Mouse (Mus musculus) myocyte (in vitro differentiated cells): ENCODE measurements around the gene Ankrd50. TPM values are rescaled to one million over a fixed set of nuclear protein-coding genes. Genes with fewer than 3 reads are reported as not detected.

Experiments
- H3K27me3 ChIP-seq: one replicate; pipeline ENCODE4 v1.6.1; 2011; ENCODE audit not compliant: control insufficient read depth, insufficient read depth, insufficient read length
- H3K36me3 ChIP-seq: one replicate; pipeline ENCODE4 v1.6.1; 2011; ENCODE audit not compliant: control insufficient read depth, insufficient read depth
- H3K4me2 ChIP-seq: one replicate; pipeline ENCODE4 v1.6.1; 2011; ENCODE audit warnings: low read depth, control low read depth
- H3K4me3 ChIP-seq: one replicate; pipeline ENCODE4 v1.5.1; 2011; ENCODE audit warnings: mild to moderate bottlenecking, control low read depth, moderate library complexity
- H3K79me2 ChIP-seq: one replicate; pipeline ENCODE4 v1.6.1; 2011; ENCODE audit not compliant: control insufficient read depth, insufficient read depth
- H3ac ChIP-seq: one replicate; pipeline ENCODE4 v1.6.1; 2011; ENCODE audit not compliant: control insufficient read depth, insufficient read length
- CEBPB ChIP-seq: IDR thresholded peaks from 2 replicates; pipeline ENCODE4 v1.6.1; 2011; ENCODE audit warnings: mild to moderate bottlenecking, moderate library complexity; ENCODE audit not compliant: poor library complexity, insufficient read depth, severe bottlenecking
- E2F4 ChIP-seq: IDR thresholded peaks from one replicate; pipeline ENCODE4 v1.6.1; 2011; ENCODE audit warnings: mild to moderate bottlenecking, control low read depth, moderate library complexity; ENCODE audit not compliant: insufficient read depth
- MAX ChIP-seq: IDR thresholded peaks from one replicate; pipeline ENCODE4 v1.6.1; 2011; ENCODE audit warnings: low read depth, mild to moderate bottlenecking, control low read depth
- MYOD1 ChIP-seq, 3 experiments: IDR thresholded peaks; one replicate each; pipeline ENCODE4 v1.6.1; 2011; ENCODE audit warnings: control low read depth in 2 of 3, low read depth in 2 of 3, mild to moderate bottlenecking in 2 of 3, moderate library complexity in 1 of 3; ENCODE audit not compliant: insufficient read length in 2 of 3, control insufficient read depth in 1 of 3
- MYOG ChIP-seq, 3 experiments: IDR thresholded peaks; one replicate each; pipeline ENCODE4 v1.6.1; 2011; ENCODE audit warnings: control low read depth in 2 of 3, low read depth in 2 of 3, mild to moderate bottlenecking in 2 of 3; ENCODE audit not compliant: insufficient read length in 2 of 3, control insufficient read depth in 1 of 3, insufficient read depth in 1 of 3
- POLR2A ChIP-seq: IDR thresholded peaks from one replicate; pipeline ENCODE4 v1.6.1; 2011; ENCODE audit warnings: low read depth, mild to moderate bottlenecking, control low read depth, moderate library complexity; ENCODE audit not compliant: insufficient read length
- POLR2AphosphoS2 ChIP-seq: IDR thresholded peaks from one replicate; pipeline ENCODE4 v1.6.1; 2011; ENCODE audit warnings: low read depth, control low read depth; ENCODE audit not compliant: insufficient read length
- REST ChIP-seq: IDR thresholded peaks from one replicate; pipeline ENCODE4 v1.6.1; 2011; ENCODE audit warnings: mild to moderate bottlenecking, control low read depth, moderate library complexity; ENCODE audit not compliant: insufficient read depth, insufficient read length
- SRF ChIP-seq: IDR thresholded peaks from one replicate; pipeline ENCODE4 v1.6.1; 2011; ENCODE audit warnings: low read depth; ENCODE audit not compliant: control insufficient read depth, insufficient read length
- TCF12 ChIP-seq: IDR thresholded peaks from one replicate; pipeline ENCODE4 v1.6.1; 2011; ENCODE audit warnings: mild to moderate bottlenecking, control low read depth; ENCODE audit not compliant: poor library complexity, insufficient read depth, severe bottlenecking
- TCF3 ChIP-seq: IDR thresholded peaks from one replicate; pipeline ENCODE4 v1.6.1; 2011; ENCODE audit warnings: low read depth, control low read depth; ENCODE audit not compliant: insufficient read length
- USF1 ChIP-seq: IDR thresholded peaks from one replicate; pipeline ENCODE4 v1.6.1; 2011; ENCODE audit warnings: low read depth, mild to moderate bottlenecking, control low read depth, moderate library complexity
- polyA plus RNA-seq: library from polyadenylated mRNA; unstranded; fragments of >200 nt; fragmentation: generic; extraction: Trizol; gene quantifications from one replicate; pipeline ENCODE4 v1.2.1, GENCODE M21; 2012; ENCODE audit warnings: missing spikeins

Gene Ankrd50
- polyA plus RNA-seq, 1 experiment, result 44.2 TPM

GRCm38 (mm10) chr3:38502156-38502555 is 17.5 kb upstream of the Ankrd50 start:
- Histone ChIP-seq H3K4me3 (no peak overlapping the region), H3K36me3 (no peaks in the 10 kb centered on the region), H3K27me3 (no peaks in the 10 kb centered on the region), H3K4me2 (no peak overlapping the region), H3ac (no peak overlapping the region), H3K79me2 (no peaks in the 10 kb centered on the region)
- TF ChIP-seq REST (no peak), USF1 (no peak), MYOD1 (IDR thresholded peaks at IDR 0.05; ENCODE audit: control insufficient read depth in 1 of 3, insufficient read length in 2 of 3, low read depth in 2 of 3) (no peak), TCF12 (no peak), MAX (no peak), SRF (no peak), POLR2A (no peak), MYOG (IDR thresholded peaks at IDR 0.05; ENCODE audit: control insufficient read depth in 1 of 3, insufficient read depth in 1 of 3, insufficient read length in 2 of 3, low read depth in 2 of 3) (no peak), POLR2AphosphoS2 (no peak), CEBPB (no peak), TCF3 (no peak), E2F4 (no peak)

GRCm38 (mm10) chr3:38501739-38502138 is 17.1 kb upstream of the Ankrd50 start:
- Histone ChIP-seq H3K79me2 (no peaks in the 10 kb centered on the region), H3K4me2 (no peak overlapping the region), H3K36me3 (no peaks in the 10 kb centered on the region), H3ac (no peak overlapping the region), H3K4me3 (no peak overlapping the region), H3K27me3 (no peaks in the 10 kb centered on the region)
- no peak for TF ChIP-seq SRF
- no peak for TF ChIP-seq CEBPB
- no peak for TF ChIP-seq POLR2A
- TF ChIP-seq TCF12, result no peak
- TF ChIP-seq MYOG (IDR thresholded peaks at IDR 0.05; ENCODE audit: control insufficient read depth in 1 of 3, insufficient read depth in 1 of 3, insufficient read length in 2 of 3, low read depth in 2 of 3), result no peak
- no peak for TF ChIP-seq TCF3
- TF ChIP-seq USF1, result no peak
- TF ChIP-seq MYOD1 (IDR thresholded peaks at IDR 0.05; ENCODE audit: control insufficient read depth in 1 of 3, insufficient read length in 2 of 3, low read depth in 2 of 3), result no peak
- no peak for TF ChIP-seq REST
- no peak for TF ChIP-seq E2F4
- no peak for TF ChIP-seq POLR2AphosphoS2
- TF ChIP-seq MAX, result no peak

- TF ChIP-seq TCF12, result no peak
- no peak for TF ChIP-seq SRF
- no peak for TF ChIP-seq MAX
- TF ChIP-seq MYOD1 (IDR thresholded peaks at IDR 0.05; ENCODE audit: control insufficient read depth in 1 of 3, insufficient read length in 2 of 3, low read depth in 2 of 3), result no peak
- TF ChIP-seq USF1, result no peak
- no peak for TF ChIP-seq E2F4
- no peak for TF ChIP-seq TCF3
- no peak for TF ChIP-seq POLR2AphosphoS2
- no peak for TF ChIP-seq REST
- no peak for TF ChIP-seq POLR2A
- no peak for TF ChIP-seq CEBPB
- no peak for TF ChIP-seq MYOG (IDR thresholded peaks at IDR 0.05; ENCODE audit: control insufficient read depth in 1 of 3, insufficient read depth in 1 of 3, insufficient read length in 2 of 3, low read depth in 2 of 3)
- H3K36me3 ChIP-seq, result no peaks in the 10 kb centered on the region
- no peak overlapping the region for H3ac ChIP-seq
- H3K27me3 ChIP-seq, result no peaks in the 10 kb centered on the region
- no peaks in the 10 kb centered on the region for H3K79me2 ChIP-seq
- no peak overlapping the region for H3K4me3 ChIP-seq
- H3K4me2 ChIP-seq, result no peak overlapping the region
Observed at GRCm38 (mm10) chr3:38501316-38501715, 16.7 kb upstream of the Ankrd50 start.

- no peak overlapping the region for H3K4me3 ChIP-seq
- H3K79me2 ChIP-seq, result no peaks in the 10 kb centered on the region
- H3K4me2 ChIP-seq, result no peak overlapping the region
- no peak for TF ChIP-seq SRF
- no peak for TF ChIP-seq POLR2A
- no peak for TF ChIP-seq REST
- no peak for TF ChIP-seq E2F4
- no peak for TF ChIP-seq TCF12
- no peak for TF ChIP-seq MAX
- no peak for TF ChIP-seq TCF3
- no peak for TF ChIP-seq POLR2AphosphoS2
- no peak for TF ChIP-seq USF1
- no peak for TF ChIP-seq CEBPB
- no peak for TF ChIP-seq MYOD1 (IDR thresholded peaks at IDR 0.05; ENCODE audit: control insufficient read depth in 1 of 3, insufficient read length in 2 of 3, low read depth in 2 of 3)
- TF ChIP-seq MYOG (IDR thresholded peaks at IDR 0.05; ENCODE audit: control insufficient read depth in 1 of 3, insufficient read depth in 1 of 3, insufficient read length in 2 of 3, low read depth in 2 of 3), result no peak
- H3K27me3 ChIP-seq, result no peaks in the 10 kb centered on the region
- H3ac ChIP-seq, result no peak overlapping the region
- H3K36me3 ChIP-seq, result no peaks in the 10 kb centered on the region
Observed at GRCm38 (mm10) chr3:38498561-38498960, 13.9 kb upstream of the Ankrd50 start.
